Mouse (Mus musculus) thymus, adult 2 months (tissue): Measurements from ENCODE around the gene Gm11444. TPM values are rescaled to one million over a fixed set of nuclear protein-coding genes. Genes with fewer than 3 reads are reported as not detected.

ENCODE experiments used
- DNase-seq: peaks from one replicate; pipeline ENCODE4 v3.0.0; 2021
- H3K27ac ChIP-seq: fragments of 200-500 bp; 2 replicates; pipeline ENCODE4 v1.5.1; 2012; ENCODE audit warnings: low read length, control low read depth; ENCODE audit not compliant: control insufficient read depth, insufficient read depth
- H3K27me3 ChIP-seq: fragments of 200-500 bp; 2 replicates; pipeline ENCODE4 v1.6.1; 2012; ENCODE audit warnings: mild to moderate bottlenecking, low read length, moderate library complexity, mixed read lengths; ENCODE audit not compliant: control insufficient read depth, insufficient read depth
- H3K36me3 ChIP-seq: fragments of 200-500 bp; 2 replicates; pipeline ENCODE4 v1.6.1; 2012; ENCODE audit warnings: mild to moderate bottlenecking, low read length, moderate library complexity; ENCODE audit not compliant: control insufficient read depth, insufficient read depth
- H3K4me1 ChIP-seq: fragments of 200-500 bp; replicated peaks from 2 replicates; pipeline ENCODE4 v1.6.1; 2012; ENCODE audit warnings: low read length; ENCODE audit not compliant: control insufficient read depth, insufficient read depth
- H3K4me3 ChIP-seq: fragments of 200-500 bp; 2 replicates; pipeline ENCODE4 v1.5.1; 2012; ENCODE audit warnings: mild to moderate bottlenecking, low read length, control low read depth, moderate library complexity; ENCODE audit not compliant: control insufficient read depth, insufficient read depth
- CTCF ChIP-seq: fragments of 200-500 bp; IDR thresholded peaks from 2 replicates; pipeline ENCODE4 v1.5.1; 2012; ENCODE audit warnings: mild to moderate bottlenecking, control low read depth, low read length, moderate library complexity, borderline replicate concordance; ENCODE audit not compliant: control insufficient read depth, poor library complexity, insufficient read depth; ENCODE audit errors: extremely low read depth
- POLR2A ChIP-seq: fragments of 200-500 bp; IDR thresholded peaks from 2 replicates; pipeline ENCODE4 v1.6.1; 2012; ENCODE audit warnings: mild to moderate bottlenecking, low read length, control low read depth, moderate library complexity; ENCODE audit not compliant: control insufficient read depth, poor library complexity, insufficient read depth; ENCODE audit errors: extremely low read depth
- WGBS: fragments of 180-500 bp; shearing (Covaris S2); methylation state at CpG from one replicate; pipeline ENCODE4 v1.1.7; 2018; 5-methylcytosine and 5-hydroxymethylcytosine counted together
- polyA plus RNA-seq: library from polyadenylated mRNA; depleted of rRNA; stranded (reverse); fragments of >200 nt; gene quantifications from 2 replicates; pipeline ENCODE4 v1.2.3, GENCODE M21; 2012

Gene Gm11444
- polyA plus RNA-seq, 1 experiment, result not detected

DNA sequence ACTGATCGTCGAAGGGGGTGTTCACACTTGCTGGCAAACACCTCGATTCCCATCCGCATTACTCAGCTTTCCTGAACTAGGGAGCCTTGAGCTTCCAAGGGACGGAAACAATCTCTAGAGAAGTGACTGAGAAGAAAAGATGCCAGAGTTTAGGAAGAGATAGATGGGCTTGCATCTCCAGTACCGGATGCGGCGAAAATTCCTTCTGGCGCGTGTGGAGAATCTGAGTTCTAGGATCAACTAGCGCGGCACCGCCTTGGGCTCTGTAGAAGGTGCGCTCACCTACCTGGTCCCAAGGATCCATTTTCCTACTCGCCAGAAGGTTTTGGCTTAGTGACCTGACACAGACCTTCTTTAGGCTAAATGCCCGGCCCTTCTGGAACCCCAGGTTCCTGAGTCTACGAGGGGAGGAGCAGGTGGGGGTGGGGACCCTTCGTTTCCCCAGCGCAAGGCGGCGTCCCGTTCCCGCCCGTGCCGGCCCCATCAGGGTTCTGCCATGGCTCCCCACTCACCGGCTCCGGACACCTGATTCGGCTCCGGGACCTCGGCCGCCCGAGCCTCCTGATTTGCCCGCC is 18.4 kb downstream of the Gm11444 start:
- 9% methylated on average over 33 of the region's 33 CpGs for WGBS
- TF ChIP-seq POLR2A, result no peak
- no peak for TF ChIP-seq CTCF
- no peak for DNase-seq
- no peaks in the 10 kb centered on the region for H3K36me3 ChIP-seq
- H3K27me3 ChIP-seq, result peaks cover 45% of the 10 kb centered on the region
- H3K4me3 ChIP-seq, result no peak overlapping the region
- H3K27ac ChIP-seq, result no peak overlapping the region
- H3K4me1 ChIP-seq, result peaks cover 3% of the 10 kb centered on the region; the same call in 1 of the 2 replicates

DNA sequence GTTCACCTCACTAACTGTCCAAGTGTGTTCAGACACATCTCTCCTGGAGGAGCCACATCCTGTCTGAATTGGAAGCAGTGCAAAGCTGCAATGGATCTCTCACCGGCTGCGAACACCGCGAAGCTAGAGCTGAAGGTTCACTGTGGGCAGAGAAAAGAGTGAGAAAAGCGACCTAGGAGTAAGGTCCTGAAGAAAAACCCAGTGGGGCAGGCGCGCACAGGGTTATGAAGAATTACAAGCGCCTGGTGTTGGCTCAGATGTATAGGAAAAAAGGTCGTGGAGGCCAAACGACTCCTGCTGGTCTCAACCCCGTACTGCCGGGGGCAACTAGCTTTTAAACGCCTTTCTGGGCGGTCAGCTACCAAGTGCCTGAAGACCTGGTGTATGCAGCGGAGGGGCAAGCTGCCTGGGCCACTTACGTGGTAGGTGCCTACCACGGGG is 19.2 kb downstream of the Gm11444 start:
- Histone ChIP-seq H3K4me1 (peaks cover 3% of the 10 kb centered on the region; the same call in 1 of the 2 replicates), H3K36me3 (no peaks in the 10 kb centered on the region), H3K27me3 (peaks cover 37% of the 10 kb centered on the region), H3K4me3 (no peak overlapping the region), H3K27ac (no peak overlapping the region)
- no peak for DNase-seq
- TF ChIP-seq POLR2A, result no peak
- no peak for TF ChIP-seq CTCF
- WGBS, result 11% methylated on average over 17 of the region's 17 CpGs

DNA sequence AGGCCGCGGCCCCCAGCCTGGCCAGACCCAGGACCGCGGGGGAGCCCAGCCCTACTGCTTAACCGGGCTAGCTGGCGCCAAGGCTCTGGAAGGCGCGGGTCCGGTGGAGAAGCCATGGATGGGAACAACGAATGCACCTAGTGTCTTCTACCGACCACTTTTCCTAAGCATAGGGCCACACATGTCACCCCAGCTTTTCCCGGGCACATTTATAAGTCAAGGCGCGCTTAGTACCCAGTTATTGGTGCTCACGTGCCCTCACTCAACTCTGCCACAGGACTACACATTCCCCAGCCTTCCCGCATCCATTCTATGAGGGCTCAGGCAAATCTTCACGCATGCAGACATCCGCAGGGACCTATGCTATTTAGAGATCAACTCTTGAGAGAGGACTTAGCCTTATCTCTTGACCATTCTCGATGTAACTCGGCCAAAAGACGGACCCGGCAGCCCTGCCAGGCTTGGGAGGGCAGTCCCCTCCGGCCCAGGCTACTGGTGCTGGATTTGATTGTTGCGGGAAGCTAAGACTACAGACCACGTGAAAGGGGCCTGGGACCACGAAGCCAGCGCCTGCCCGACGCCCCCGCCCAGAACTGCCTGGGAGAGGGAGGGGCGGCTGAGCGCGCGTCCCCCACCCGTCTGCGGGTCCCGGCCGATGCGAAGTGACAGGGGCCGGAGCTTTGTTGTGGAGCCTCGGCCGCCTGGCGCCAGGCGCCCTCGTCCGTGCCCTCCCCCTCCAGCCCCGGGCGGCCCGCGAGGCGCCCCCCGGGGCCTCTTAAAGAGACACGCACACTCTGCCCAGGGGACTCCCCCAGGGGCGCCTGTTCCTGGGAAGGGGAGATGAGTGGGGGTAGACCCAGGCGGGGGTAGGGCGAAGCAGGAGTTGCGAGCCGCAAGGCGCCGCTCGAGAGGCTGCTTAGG is 20.4 kb downstream of the Gm11444 start:
- no peak overlapping the region for H3K27ac ChIP-seq
- no peaks in the 10 kb centered on the region for H3K36me3 ChIP-seq
- no peak overlapping the region for H3K4me3 ChIP-seq
- 4% methylated on average over 61 of the region's 61 CpGs for WGBS
- TF ChIP-seq CTCF (no peak), POLR2A (no peak)
- H3K4me1 ChIP-seq, result peaks cover 3% of the 10 kb centered on the region; the same call in 1 of the 2 replicates
- DNase-seq, result no peak
- peaks cover 35% of the 10 kb centered on the region for H3K27me3 ChIP-seq

DNA sequence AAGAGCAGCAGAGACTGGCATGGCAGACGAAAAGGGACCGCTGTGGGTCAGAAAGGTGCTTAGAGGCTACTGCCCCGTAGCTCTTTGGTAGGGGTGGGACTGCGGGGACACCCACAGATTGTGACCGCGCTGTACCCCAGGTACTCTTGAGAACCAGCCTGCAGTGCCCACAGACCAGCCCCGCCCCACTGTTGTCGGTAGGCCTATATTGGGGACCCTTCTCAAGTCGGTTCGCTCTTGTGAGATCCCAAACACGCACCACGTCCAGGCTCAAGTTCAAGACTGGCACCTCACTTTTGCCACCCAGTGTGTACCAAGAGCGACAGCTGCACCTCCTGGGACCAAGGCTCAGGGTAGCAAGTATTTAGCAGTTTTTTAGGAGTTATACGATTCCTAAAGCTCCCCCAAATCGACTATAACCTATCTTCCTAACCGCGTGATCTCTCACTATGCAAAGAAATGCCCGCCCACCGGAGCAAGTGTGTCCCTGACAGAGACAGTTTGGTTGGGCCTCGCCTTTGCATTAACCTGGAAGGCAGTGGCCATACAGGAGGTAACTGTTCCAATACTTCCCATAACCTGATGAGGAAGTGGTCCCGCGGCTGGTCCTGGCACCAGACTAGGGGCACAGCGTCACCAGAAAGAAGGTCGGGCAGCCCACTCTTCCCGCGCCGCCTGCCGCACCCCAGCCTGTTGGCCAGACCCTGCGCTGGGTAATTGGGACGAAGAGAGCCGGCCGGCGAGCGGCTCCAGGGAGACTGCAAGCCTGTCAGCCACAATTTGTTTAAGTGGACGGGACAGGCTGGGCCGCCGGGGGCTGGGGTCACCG is 21.2 kb downstream of the Gm11444 start:
- H3K27me3 ChIP-seq, result peaks cover 30% of the 10 kb centered on the region
- no peak overlapping the region for H3K4me3 ChIP-seq
- TF ChIP-seq POLR2A (no peak), CTCF (no peak)
- H3K4me1 ChIP-seq, result peaks cover 3% of the 10 kb centered on the region; the same call in 1 of the 2 replicates
- WGBS, result 23% methylated on average over 38 of the region's 38 CpGs
- H3K27ac ChIP-seq, result no peak overlapping the region
- DNase-seq, result no peak
- H3K36me3 ChIP-seq, result no peaks in the 10 kb centered on the region

DNA sequence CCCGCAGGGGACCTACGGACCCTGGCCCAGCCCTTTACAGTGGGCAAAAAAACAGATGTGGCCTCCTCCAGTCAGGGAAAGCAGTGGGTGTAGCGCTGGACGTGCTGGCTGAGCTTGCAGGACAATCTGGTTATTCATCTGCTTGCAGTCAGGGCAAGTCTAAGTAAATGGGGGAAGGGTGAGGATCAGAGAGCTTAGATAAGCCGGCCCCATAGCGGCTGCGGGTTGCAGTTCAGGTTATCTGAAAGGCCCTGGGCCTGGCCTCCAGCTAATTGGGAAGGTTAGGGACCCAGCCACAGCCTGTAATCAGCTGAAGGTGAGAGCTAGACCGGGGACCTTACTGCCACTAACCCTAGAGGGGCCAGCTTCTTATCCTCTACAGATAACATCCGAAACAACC is 22.8 kb downstream of the Gm11444 start:
- 82% methylated on average over 9 of the region's 9 CpGs for WGBS
- Histone ChIP-seq H3K4me3 (no peak overlapping the region), H3K27me3 (peaks cover 25% of the 10 kb centered on the region), H3K4me1 (no peaks in the 10 kb centered on the region), H3K27ac (no peak overlapping the region), H3K36me3 (no peaks in the 10 kb centered on the region)
- DNase-seq, result no peak
- TF ChIP-seq CTCF (no peak), POLR2A (no peak)

DNA sequence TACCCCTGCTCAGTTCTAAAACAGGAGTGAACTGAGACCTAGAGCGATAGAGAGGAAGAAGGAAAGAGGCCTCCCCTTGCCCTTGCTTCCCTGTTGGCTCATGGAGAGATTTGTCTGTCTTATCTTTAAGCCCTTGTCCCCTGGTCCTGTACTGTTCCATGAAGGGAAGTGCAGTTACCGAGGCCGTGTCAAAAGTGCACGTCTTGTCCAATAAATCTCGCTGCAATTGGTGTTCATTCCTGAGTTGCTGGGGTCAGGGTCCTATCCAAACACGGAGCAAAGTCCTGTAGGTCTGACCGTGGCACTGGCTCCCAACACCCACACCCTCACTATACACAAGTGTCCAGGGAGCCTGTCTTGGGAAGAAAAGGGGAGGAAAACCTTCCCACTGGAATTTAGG is 24.3 kb downstream of the Gm11444 start:
- no peak overlapping the region for H3K27ac ChIP-seq
- TF ChIP-seq POLR2A (no peak), CTCF (no peak)
- H3K27me3 ChIP-seq, result peaks cover 18% of the 10 kb centered on the region
- DNase-seq, result no peak
- H3K4me3 ChIP-seq, result no peak overlapping the region
- no peaks in the 10 kb centered on the region for H3K4me1 ChIP-seq
- no peaks in the 10 kb centered on the region for H3K36me3 ChIP-seq
- 90% methylated on average over 7 of the region's 7 CpGs for WGBS
